Mouse (Mus musculus): ENCODE results near the gene Mras.

DNA sequence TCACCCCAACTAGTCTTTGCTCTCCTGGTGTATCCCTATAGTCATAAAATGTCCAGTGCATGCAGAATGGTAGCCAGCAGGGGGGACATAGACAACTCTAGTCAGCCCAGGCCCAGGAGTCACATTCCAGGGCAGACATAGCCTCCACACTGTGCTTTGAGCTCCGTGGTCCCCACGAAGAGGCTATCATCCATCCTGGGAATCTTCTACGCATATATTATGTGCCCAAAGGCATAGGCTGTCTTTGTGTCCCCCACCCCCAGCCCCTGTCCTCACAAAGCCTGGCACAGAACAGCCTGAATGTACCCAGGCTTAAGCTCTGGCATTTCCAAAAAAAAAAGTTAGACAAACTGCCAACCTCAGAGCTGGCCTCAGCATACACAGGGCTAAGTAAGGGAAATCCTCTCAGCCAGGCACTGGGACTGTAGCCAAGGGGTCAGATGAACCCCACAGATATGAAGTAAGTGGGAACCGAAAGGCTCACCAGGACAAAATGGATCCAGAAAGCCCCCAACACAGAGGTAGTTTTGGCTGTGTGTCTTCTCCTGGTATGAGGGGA, 19.8 kb downstream of the Mras start:
- TF ChIP-seq POLR2A (IDR thresholded peaks at IDR 0.05; ENCODE audit: low read depth, low read length): no peak
- TF ChIP-seq CTCF (conservative IDR thresholded peaks at IDR 0.05; ENCODE audit: insufficient read depth, insufficient read length, low read depth, low read length): no peak
